Mouse (Mus musculus) heart, postnatal 0 days (tissue): Measurements from ENCODE around the gene Gmfg.

Experiments
- CTCF ChIP-seq: IDR thresholded peaks from 2 replicates; pipeline ENCODE4 v1.5.1; 2016; ENCODE audit warnings: antibody characterized with exemption, control low read depth, low read depth
- EP300 ChIP-seq: IDR thresholded peaks from 2 replicates; pipeline ENCODE4 v1.6.1; 2016; ENCODE audit warnings: antibody characterized with exemption, low read depth

- no peak for TF ChIP-seq CTCF
- TF ChIP-seq EP300, result no peak
These were observed 38.9 kb downstream of the Gmfg start for GRCm38 (mm10) chr7:28476191-28476590.
